Mouse (Mus musculus) E14TG2a.4 (cell line): Measurements from ENCODE around the gene Nabp1.

Source experiments
- H3K27me3 ChIP-seq: 2 replicates; pipeline ENCODE4 v1.6.1; 2014; ENCODE audit warnings: low read length, control low read depth; ENCODE audit not compliant: insufficient read depth
- H3K36me3 ChIP-seq: 2 replicates; pipeline ENCODE4 v1.6.1; 2014; ENCODE audit warnings: low read length, control low read depth; ENCODE audit not compliant: insufficient read depth
- H3K4me1 ChIP-seq: replicated peaks from 2 replicates; pipeline ENCODE4 v1.6.1; 2014; ENCODE audit warnings: low read depth, low read length, control low read depth
- H3K4me3 ChIP-seq: replicated peaks from 2 replicates; pipeline ENCODE4 v1.5.1; 2014; ENCODE audit warnings: mild to moderate bottlenecking, low read length
- H3K9me3 ChIP-seq: 2 replicates; pipeline ENCODE4 v1.6.1; 2014; ENCODE audit warnings: low read length, control low read depth
- CTCF ChIP-seq: conservative IDR thresholded peaks from 2 replicates; pipeline ENCODE4 v1.5.1; 2014; ENCODE audit warnings: low read length
- NANOG ChIP-seq: IDR thresholded peaks from 2 replicates; pipeline ENCODE4 v1.6.1; 2014; ENCODE audit warnings: borderline replicate concordance, low read length, mixed read lengths
- POU5F1 ChIP-seq: IDR thresholded peaks from 2 replicates; pipeline ENCODE4 v1.6.1; 2014; ENCODE audit warnings: low read length, borderline replicate concordance

Nabp1 gene

GRCm38 (mm10) chr1:51478262-51479026 is at the start of gene Nabp1:
Gene Nabp1 (minus strand): TSS chr1:51478425.
- peaks cover 69% of the 10 kb centered on the region for H3K4me1 ChIP-seq
- no peaks in the 10 kb centered on the region for H3K27me3 ChIP-seq
- H3K4me3 ChIP-seq: peak within 1 kb of the TSS; percentile 90
- TF ChIP-seq NANOG (no peak), POU5F1 (no peak), CTCF (no peak)
- H3K9me3 ChIP-seq: no peaks in the 10 kb centered on the region
- H3K36me3 ChIP-seq: peaks cover 35% of the 10 kb centered on the region

- Histone ChIP-seq H3K27me3 (no peaks in the 10 kb centered on the region), H3K4me3 (no peak overlapping the region), H3K9me3 (no peaks in the 10 kb centered on the region), H3K36me3 (no peaks in the 10 kb centered on the region), H3K4me1 (peaks cover 7% of the 10 kb centered on the region; the same call in 1 of the 2 replicates)
- TF ChIP-seq CTCF: no peak
These were observed 47.5 kb upstream of the Nabp1 start for GRCm38 (mm10) chr1:51525563-51526265.

- Histone ChIP-seq H3K27me3 (0 out of 2 replicates have a peak, but pooled peaks cover 3% of the 10 kb centered on the region), H3K36me3 (no peaks in the 10 kb centered on the region), H3K4me3 (no peak overlapping the region), H3K9me3 (no peaks in the 10 kb centered on the region), H3K4me1 (no peaks in the 10 kb centered on the region)
- TF ChIP-seq CTCF: no peak
- TF ChIP-seq NANOG: no peak
- TF ChIP-seq POU5F1: no peak
These were observed 43.4 kb upstream of the Nabp1 start for GRCm38 (mm10) chr1:51521651-51522050.

GRCm38 (mm10) chr1:51520246-51520780 is 42.1 kb upstream of the Nabp1 start:
- H3K27me3 ChIP-seq: 0 out of 2 replicates have a peak, but pooled peaks cover 3% of the 10 kb centered on the region
- no peak overlapping the region for H3K4me3 ChIP-seq
- no peaks in the 10 kb centered on the region for H3K9me3 ChIP-seq
- no peaks in the 10 kb centered on the region for H3K36me3 ChIP-seq
- no peaks in the 10 kb centered on the region for H3K4me1 ChIP-seq
- TF ChIP-seq POU5F1 (no peak), NANOG (no peak), CTCF (no peak)

GRCm38 (mm10) chr1:51519112-51519511 is 40.9 kb upstream of the Nabp1 start:
- Histone ChIP-seq H3K27me3 (0 out of 2 replicates have a peak, but pooled peaks cover 3% of the 10 kb centered on the region), H3K4me3 (no peak overlapping the region), H3K9me3 (no peaks in the 10 kb centered on the region), H3K36me3 (no peaks in the 10 kb centered on the region), H3K4me1 (no peaks in the 10 kb centered on the region)
- no peak for TF ChIP-seq CTCF
- TF ChIP-seq POU5F1: no peak
- TF ChIP-seq NANOG: no peak

- H3K4me3 ChIP-seq: no peak overlapping the region
- H3K9me3 ChIP-seq: no peaks in the 10 kb centered on the region
- no peak for TF ChIP-seq CTCF
- TF ChIP-seq POU5F1: no peak
- TF ChIP-seq NANOG: no peak
- 0 out of 2 replicates have a peak, but pooled peaks cover 3% of the 10 kb centered on the region for H3K27me3 ChIP-seq
- H3K36me3 ChIP-seq: no peaks in the 10 kb centered on the region
- H3K4me1 ChIP-seq: no peaks in the 10 kb centered on the region
These were observed 37.4 kb upstream of the Nabp1 start for GRCm38 (mm10) chr1:51515625-51516024.

- H3K4me1 ChIP-seq: no peaks in the 10 kb centered on the region
- 0 out of 2 replicates have a peak, but pooled peaks cover 3% of the 10 kb centered on the region for H3K27me3 ChIP-seq
- no peaks in the 10 kb centered on the region for H3K36me3 ChIP-seq
- H3K9me3 ChIP-seq: no peaks in the 10 kb centered on the region
- no peak overlapping the region for H3K4me3 ChIP-seq
- no peak for TF ChIP-seq CTCF
- no peak for TF ChIP-seq NANOG
- no peak for TF ChIP-seq POU5F1
These were observed 36.8 kb upstream of the Nabp1 start for GRCm38 (mm10) chr1:51515041-51515440.

GRCm38 (mm10) chr1:51514379-51514778 is 36.2 kb upstream of the Nabp1 start:
- TF ChIP-seq CTCF (no peak), POU5F1 (no peak), NANOG (no peak)
- 0 out of 2 replicates have a peak, but pooled peaks cover 3% of the 10 kb centered on the region for H3K27me3 ChIP-seq
- no peaks in the 10 kb centered on the region for H3K36me3 ChIP-seq
- H3K9me3 ChIP-seq: no peaks in the 10 kb centered on the region
- no peak overlapping the region for H3K4me3 ChIP-seq
- H3K4me1 ChIP-seq: peaks cover 7% of the 10 kb centered on the region; the same call in 1 of the 2 replicates
